Mouse (Mus musculus): ENCODE data around the gene Dclk1. TPM values are rescaled to one million over a fixed set of nuclear protein-coding genes. Genes with fewer than 3 reads are reported as not detected.

Gene Dclk1
- polyA plus RNA-seq, 1 experiment from 2014 or later, result 277 TPM

DNA sequence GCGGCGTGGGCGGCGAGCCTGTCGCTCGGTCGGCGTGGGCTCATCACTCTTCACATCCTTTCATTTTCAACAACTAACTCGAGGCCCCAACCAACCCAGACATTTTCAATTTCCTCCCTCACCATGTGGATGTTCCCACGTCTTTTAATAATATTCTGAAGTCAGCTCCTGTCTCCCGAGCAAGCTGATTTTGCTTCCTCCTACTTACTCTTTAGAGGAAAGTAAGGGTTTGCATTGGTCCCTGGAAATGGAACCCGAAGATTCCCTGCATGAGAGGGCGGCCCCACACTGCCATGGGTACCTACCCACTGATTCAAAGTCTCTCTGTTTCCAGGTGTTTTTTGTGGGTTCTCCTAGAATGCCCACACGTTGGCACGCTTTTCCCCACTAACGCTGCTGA is 300.8 kb downstream of the Dclk1 start:
- 68% methylated on average over 16 of the region's 16 CpGs for WGBS
- no peaks in the 10 kb centered on the region for H3K9me3 ChIP-seq (ENCODE audit: control insufficient read depth, low read length)
- 0 out of 2 replicates have a peak, but pooled peaks have one; percentile 6 for ATAC-seq
- H3K4me3 ChIP-seq (replicated peaks; ENCODE audit: low read length), result 0 out of 2 replicates have a peak overlapping the region, but pooled peaks have one; percentile 11
- H3K4me2 ChIP-seq (ENCODE audit: low read length), result peak overlapping the region; percentile 45
- H3K27ac ChIP-seq (ENCODE audit: low read length), result peak overlapping the region; percentile 33; the same call in 1 of the 2 replicates
- H3K4me1 ChIP-seq (replicated peaks; ENCODE audit: control insufficient read depth, insufficient read depth, low read length), result peaks cover 22% of the 10 kb centered on the region
- H3K36me3 ChIP-seq (ENCODE audit: control insufficient read depth, insufficient read depth), result no peaks in the 10 kb centered on the region
- H3K9ac ChIP-seq (replicated peaks; ENCODE audit: low read depth, low read length), result peak overlapping the region; percentile 45; the same call in 1 of the 2 replicates
- no peaks in the 10 kb centered on the region for H3K27me3 ChIP-seq (replicated peaks; ENCODE audit: control insufficient read depth, insufficient read depth, low read length)

DNA sequence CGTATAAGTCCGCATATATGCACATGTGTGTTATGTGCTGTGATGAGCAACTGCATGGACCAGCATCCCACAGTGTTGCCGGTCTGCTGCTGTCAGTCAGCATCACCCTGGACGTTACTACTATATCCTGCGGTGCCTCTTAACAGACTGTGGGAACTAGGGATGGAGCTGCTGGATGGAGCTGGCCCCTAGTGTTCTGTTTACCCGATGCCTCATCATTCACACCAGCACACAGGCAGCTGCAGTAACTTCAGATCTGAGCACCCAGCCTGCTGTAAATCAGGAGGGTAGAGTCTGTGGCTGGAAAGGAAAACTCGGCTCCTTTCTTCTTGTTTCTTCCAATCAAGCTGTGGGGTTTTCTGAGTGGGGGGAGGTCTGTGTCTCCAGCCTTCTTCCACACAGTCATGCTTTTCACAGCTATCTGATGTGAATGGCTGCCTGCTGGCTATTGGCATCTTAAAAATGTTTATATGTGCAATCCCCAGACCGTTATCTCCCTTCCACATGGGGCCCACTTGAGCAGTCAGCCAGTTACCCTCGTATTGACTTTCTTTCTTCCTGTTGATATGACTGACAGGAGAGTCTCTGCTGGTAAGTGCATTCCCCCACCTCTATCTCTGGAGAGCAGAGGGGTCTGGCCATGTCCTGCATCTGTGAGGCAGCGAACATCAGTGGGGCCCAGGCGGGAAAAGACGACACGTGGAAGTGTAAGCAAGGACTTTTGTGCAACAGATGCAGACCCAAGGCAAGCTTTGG is 301.9 kb downstream of the Dclk1 start:
- no peak for ATAC-seq

DNA sequence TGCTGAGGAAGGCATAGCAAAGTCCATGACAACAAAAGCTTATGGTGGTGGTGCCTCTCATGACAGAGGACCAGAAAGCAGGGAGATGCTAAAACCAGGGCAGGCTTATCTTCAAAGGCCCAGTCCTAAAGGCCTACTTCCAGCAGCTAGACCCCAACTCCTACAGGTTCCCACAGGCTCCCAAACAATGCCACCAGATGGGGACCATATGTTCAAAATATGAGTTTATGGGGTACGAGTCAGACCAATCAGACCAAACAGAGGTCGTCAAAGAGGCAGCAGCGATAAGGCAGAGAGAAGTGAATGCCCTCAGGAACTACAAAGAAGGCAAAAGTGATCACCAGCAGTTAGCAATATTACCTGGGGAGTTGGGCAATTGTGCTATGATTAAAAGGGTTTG is 303.1 kb downstream of the Dclk1 start:
- peaks cover 14% of the 10 kb centered on the region for H3K4me1 ChIP-seq (replicated peaks; ENCODE audit: control insufficient read depth, insufficient read depth, low read length)
- no peaks in the 10 kb centered on the region for H3K27me3 ChIP-seq (replicated peaks; ENCODE audit: control insufficient read depth, insufficient read depth, low read length)
- ATAC-seq, result no peak
- H3K4me2 ChIP-seq (ENCODE audit: low read length), result no peak overlapping the region
- no peak overlapping the region for H3K27ac ChIP-seq (ENCODE audit: low read length)
- H3K9ac ChIP-seq (replicated peaks; ENCODE audit: low read depth, low read length), result no peak overlapping the region
- no peaks in the 10 kb centered on the region for H3K36me3 ChIP-seq (ENCODE audit: control insufficient read depth, insufficient read depth)
- no peak overlapping the region for H3K4me3 ChIP-seq (replicated peaks; ENCODE audit: low read length)
- 79% methylated on average over 3 of the region's 3 CpGs for WGBS
- no peaks in the 10 kb centered on the region for H3K9me3 ChIP-seq (ENCODE audit: control insufficient read depth, low read length)

More for the DNA sequence above, 301.9 kb downstream of the Dclk1 start:
- no peak overlapping the region for H3K4me3 ChIP-seq (replicated peaks; ENCODE audit: low read length)
- no peaks in the 10 kb centered on the region for H3K9me3 ChIP-seq (ENCODE audit: control insufficient read depth, low read length)
- no peak overlapping the region for H3K9ac ChIP-seq (replicated peaks; ENCODE audit: low read depth, low read length)
- H3K4me2 ChIP-seq (ENCODE audit: low read length), result no peak overlapping the region
- WGBS, result 79% methylated on average over 13 of the region's 13 CpGs
- H3K27me3 ChIP-seq (replicated peaks; ENCODE audit: control insufficient read depth, insufficient read depth, low read length), result no peaks in the 10 kb centered on the region
- H3K4me1 ChIP-seq (replicated peaks; ENCODE audit: control insufficient read depth, insufficient read depth, low read length), result peaks cover 22% of the 10 kb centered on the region
- H3K36me3 ChIP-seq (ENCODE audit: control insufficient read depth, insufficient read depth), result no peaks in the 10 kb centered on the region
- 0 out of 2 replicates have a peak overlapping the region, but pooled peaks have one; percentile 10 for H3K27ac ChIP-seq (ENCODE audit: low read length)

GRCm38 (mm10) chr3:55545916-55546315 is 303.8 kb downstream of the Dclk1 start:
- Histone ChIP-seq H3K36me3 (ENCODE audit: control insufficient read depth, insufficient read depth) (no peaks in the 10 kb centered on the region), H3K4me3 (replicated peaks; ENCODE audit: low read length) (no peak overlapping the region), H3K9ac (replicated peaks; ENCODE audit: low read depth, low read length) (no peak overlapping the region), H3K4me1 (replicated peaks; ENCODE audit: control insufficient read depth, insufficient read depth, low read length) (peaks cover 14% of the 10 kb centered on the region), H3K9me3 (ENCODE audit: control insufficient read depth, low read length) (no peaks in the 10 kb centered on the region), H3K27me3 (replicated peaks; ENCODE audit: control insufficient read depth, insufficient read depth, low read length) (no peaks in the 10 kb centered on the region), H3K27ac (ENCODE audit: low read length) (no peak overlapping the region), H3K4me2 (ENCODE audit: low read length) (no peak overlapping the region)
- WGBS, result 89% methylated on average over 9 of the region's 9 CpGs
- no peak for ATAC-seq

DNA sequence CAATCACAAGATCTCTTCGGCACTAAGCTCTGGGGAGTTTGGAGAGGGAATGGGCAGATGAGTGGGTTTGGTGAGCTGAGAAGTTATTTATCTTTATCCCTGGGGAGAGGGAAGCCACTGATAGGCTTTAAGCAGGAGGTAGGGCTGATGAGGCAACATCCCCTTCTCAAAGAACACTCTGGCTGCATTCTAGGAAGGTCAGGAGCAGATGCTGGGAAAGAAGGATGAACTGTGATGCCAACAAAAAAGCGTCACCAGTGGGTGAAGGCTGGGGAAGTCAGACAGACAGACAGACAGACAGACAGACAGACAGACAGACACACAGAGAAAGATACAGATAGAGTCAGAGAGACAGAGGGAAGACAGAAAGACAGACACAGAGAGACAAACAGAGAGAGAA is 304.9 kb downstream of the Dclk1 start:
- peaks cover 13% of the 10 kb centered on the region for H3K4me1 ChIP-seq (replicated peaks; ENCODE audit: control insufficient read depth, insufficient read depth, low read length)
- H3K27me3 ChIP-seq (replicated peaks; ENCODE audit: control insufficient read depth, insufficient read depth, low read length), result no peaks in the 10 kb centered on the region
- H3K4me3 ChIP-seq (replicated peaks; ENCODE audit: low read length), result no peak overlapping the region
- no peak overlapping the region for H3K9ac ChIP-seq (replicated peaks; ENCODE audit: low read depth, low read length)
- no peak overlapping the region for H3K4me2 ChIP-seq (ENCODE audit: low read length)
- H3K9me3 ChIP-seq (ENCODE audit: control insufficient read depth, low read length), result no peaks in the 10 kb centered on the region
- H3K27ac ChIP-seq (ENCODE audit: low read length), result no peak overlapping the region
- no peaks in the 10 kb centered on the region for H3K36me3 ChIP-seq (ENCODE audit: control insufficient read depth, insufficient read depth)
- no peak for ATAC-seq
- 82% methylated on average over 2 of the region's 2 CpGs for WGBS

DNA sequence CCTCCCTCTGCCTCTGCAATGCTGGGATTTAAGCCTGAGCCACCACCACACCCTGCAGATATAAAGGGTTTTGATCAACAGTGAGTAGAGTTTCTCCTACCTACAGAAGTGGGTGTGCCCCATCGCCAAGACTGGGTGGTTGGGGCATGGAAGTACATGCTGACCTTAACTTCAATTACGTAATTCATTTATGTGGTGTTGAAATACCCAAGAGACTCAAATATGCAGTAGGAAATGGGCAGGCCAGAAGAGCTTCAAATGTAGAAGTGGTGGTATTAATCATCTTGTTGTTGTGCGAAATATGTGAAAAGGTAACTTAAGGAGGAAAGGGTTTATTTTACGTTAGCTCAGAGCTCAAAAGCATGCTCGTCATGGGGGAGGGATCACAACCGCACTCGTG is 307.2 kb downstream of the Dclk1 start:
- ATAC-seq, result no peak
- H3K27ac ChIP-seq (ENCODE audit: low read length), result no peak overlapping the region
- no peaks in the 10 kb centered on the region for H3K4me1 ChIP-seq (replicated peaks; ENCODE audit: control insufficient read depth, insufficient read depth, low read length)
- H3K9me3 ChIP-seq (ENCODE audit: control insufficient read depth, low read length), result no peaks in the 10 kb centered on the region
- no peak overlapping the region for H3K9ac ChIP-seq (replicated peaks; ENCODE audit: low read depth, low read length)
- H3K27me3 ChIP-seq (replicated peaks; ENCODE audit: control insufficient read depth, insufficient read depth, low read length), result no peaks in the 10 kb centered on the region
- H3K36me3 ChIP-seq (ENCODE audit: control insufficient read depth, insufficient read depth), result no peaks in the 10 kb centered on the region
- no peak overlapping the region for H3K4me3 ChIP-seq (replicated peaks; ENCODE audit: low read length)
- WGBS, result 91% methylated on average over 7 of the region's 7 CpGs
- no peak overlapping the region for H3K4me2 ChIP-seq (ENCODE audit: low read length)

GRCm38 (mm10) chr3:55550962-55551361 is 308.8 kb downstream of the Dclk1 start:
- no peaks in the 10 kb centered on the region for H3K36me3 ChIP-seq (ENCODE audit: control insufficient read depth, insufficient read depth)
- 79% methylated on average over 4 of the region's 4 CpGs for WGBS
- no peak for ATAC-seq
- no peaks in the 10 kb centered on the region for H3K27me3 ChIP-seq (replicated peaks; ENCODE audit: control insufficient read depth, insufficient read depth, low read length)
- H3K27ac ChIP-seq (ENCODE audit: low read length), result no peak overlapping the region
- no peak overlapping the region for H3K4me3 ChIP-seq (replicated peaks; ENCODE audit: low read length)
- no peaks in the 10 kb centered on the region for H3K4me1 ChIP-seq (replicated peaks; ENCODE audit: control insufficient read depth, insufficient read depth, low read length)
- H3K4me2 ChIP-seq (ENCODE audit: low read length), result no peak overlapping the region
- no peaks in the 10 kb centered on the region for H3K9me3 ChIP-seq (ENCODE audit: control insufficient read depth, low read length)
- H3K9ac ChIP-seq (replicated peaks; ENCODE audit: low read depth, low read length), result no peak overlapping the region

- Histone ChIP-seq H3K9me3 (ENCODE audit: control insufficient read depth, low read length) (no peaks in the 10 kb centered on the region), H3K4me3 (replicated peaks; ENCODE audit: low read length) (no peak overlapping the region), H3K4me1 (replicated peaks; ENCODE audit: control insufficient read depth, insufficient read depth, low read length) (no peaks in the 10 kb centered on the region), H3K27me3 (replicated peaks; ENCODE audit: control insufficient read depth, insufficient read depth, low read length) (no peaks in the 10 kb centered on the region), H3K4me2 (ENCODE audit: low read length) (no peak overlapping the region), H3K27ac (ENCODE audit: low read length) (no peak overlapping the region), H3K36me3 (ENCODE audit: control insufficient read depth, insufficient read depth) (no peaks in the 10 kb centered on the region), H3K9ac (replicated peaks; ENCODE audit: low read depth, low read length) (no peak overlapping the region)
- 87% methylated on average over 4 of the region's 4 CpGs for WGBS
- no peak for ATAC-seq
Observed at GRCm38 (mm10) chr3:55551912-55552311, 309.7 kb downstream of the Dclk1 start.

DNA sequence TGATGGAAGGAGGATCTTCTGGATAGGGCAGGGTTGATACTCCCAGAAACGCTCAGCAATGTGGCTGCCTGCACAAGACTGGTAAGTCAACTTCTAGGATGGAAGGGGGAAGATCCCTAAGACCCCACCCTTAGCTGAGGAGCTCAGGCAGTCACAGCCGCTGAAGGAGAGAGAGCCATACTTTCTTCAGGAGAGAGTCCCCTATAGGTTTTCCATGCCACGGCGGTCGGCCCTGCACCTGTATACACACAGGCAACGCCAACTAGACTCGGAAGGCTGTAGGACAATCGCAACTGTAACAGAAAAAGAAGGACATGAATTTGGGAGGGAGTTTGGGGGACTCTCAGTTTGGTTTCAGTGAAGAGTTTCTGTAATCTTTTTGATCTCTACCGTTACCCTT is 310.9 kb downstream of the Dclk1 start:
- Histone ChIP-seq H3K9ac (replicated peaks; ENCODE audit: low read depth, low read length) (no peak overlapping the region), H3K27me3 (replicated peaks; ENCODE audit: control insufficient read depth, insufficient read depth, low read length) (no peaks in the 10 kb centered on the region), H3K4me3 (replicated peaks; ENCODE audit: low read length) (no peak overlapping the region), H3K9me3 (ENCODE audit: control insufficient read depth, low read length) (no peaks in the 10 kb centered on the region), H3K4me1 (replicated peaks; ENCODE audit: control insufficient read depth, insufficient read depth, low read length) (no peaks in the 10 kb centered on the region), H3K4me2 (ENCODE audit: low read length) (no peak overlapping the region), H3K27ac (ENCODE audit: low read length) (no peak overlapping the region), H3K36me3 (ENCODE audit: control insufficient read depth, insufficient read depth) (no peaks in the 10 kb centered on the region)
- ATAC-seq, result no peak
- 94% methylated on average over 9 of the region's 9 CpGs for WGBS

Data from forebrain, embryonic 16.5 days (tissue).